Mouse (Mus musculus) neural tube, embryonic 13.5 days (tissue): ENCODE measurements around the gene Por. TPM values are rescaled to one million over a fixed set of nuclear protein-coding genes. Genes with fewer than 3 reads are reported as not detected.

Experiments used
- ATAC-seq: fragments of 200-750 bp; cut with Nextera tagmentation; 2 replicates; pipeline ENCODE4 v1.8.0; 2017; ENCODE audit warnings: low read depth, mild to moderate bottlenecking, moderate TSS enrichment, moderate library complexity
- H3K27ac ChIP-seq: fragments of 300-500 bp; sonication (generic); replicated peaks from 2 replicates; pipeline ENCODE4 v1.5.1; 2015; ENCODE audit warnings: moderate library complexity, mild to moderate bottlenecking, inconsistent platforms
- H3K27me3 ChIP-seq: fragments of 300-500 bp; sonication (generic); 2 replicates; pipeline ENCODE4 v1.6.1; 2015; ENCODE audit warnings: mild to moderate bottlenecking, inconsistent platforms
- H3K36me3 ChIP-seq: fragments of 300-500 bp; sonication (generic); 2 replicates; pipeline ENCODE4 v1.6.1; 2015; ENCODE audit warnings: mild to moderate bottlenecking, inconsistent platforms
- H3K4me1 ChIP-seq: fragments of 300-500 bp; sonication (generic); replicated peaks from 2 replicates; pipeline ENCODE4 v1.6.1; 2015; ENCODE audit warnings: inconsistent platforms
- H3K4me2 ChIP-seq: fragments of 300-500 bp; sonication (generic); 2 replicates; pipeline ENCODE4 v1.6.1; 2015; ENCODE audit warnings: inconsistent platforms, mild to moderate bottlenecking, moderate library complexity
- H3K4me3 ChIP-seq: fragments of 300-500 bp; sonication (generic); 2 replicates; pipeline ENCODE4 v1.5.1; 2015; ENCODE audit warnings: mild to moderate bottlenecking, inconsistent platforms
- H3K9ac ChIP-seq: fragments of 300-500 bp; sonication (generic); 2 replicates; pipeline ENCODE4 v1.6.1; 2015; ENCODE audit warnings: moderate library complexity, mild to moderate bottlenecking, inconsistent platforms
- H3K9me3 ChIP-seq: fragments of 300-500 bp; sonication (generic); 2 replicates; pipeline ENCODE4 v1.6.1; 2016; ENCODE audit warnings: inconsistent platforms
- WGBS: fragments of 180-500 bp; shearing (Covaris S2); methylation state at CpG from one replicate; pipeline ENCODE4 v1.1.7; 2015; 5-methylcytosine and 5-hydroxymethylcytosine counted together
- polyA plus RNA-seq: library from polyadenylated mRNA; unstranded; fragments of >200 nt; fragmentation: Nextera tagmentation; extraction: Ambion mirVana; gene quantifications from 2 replicates; pipeline ENCODE4 v1.2.1, GENCODE M21; 2015

Gene Por
- polyA plus RNA-seq, 1 experiment from 2014 or later: 110 TPM

DNA sequence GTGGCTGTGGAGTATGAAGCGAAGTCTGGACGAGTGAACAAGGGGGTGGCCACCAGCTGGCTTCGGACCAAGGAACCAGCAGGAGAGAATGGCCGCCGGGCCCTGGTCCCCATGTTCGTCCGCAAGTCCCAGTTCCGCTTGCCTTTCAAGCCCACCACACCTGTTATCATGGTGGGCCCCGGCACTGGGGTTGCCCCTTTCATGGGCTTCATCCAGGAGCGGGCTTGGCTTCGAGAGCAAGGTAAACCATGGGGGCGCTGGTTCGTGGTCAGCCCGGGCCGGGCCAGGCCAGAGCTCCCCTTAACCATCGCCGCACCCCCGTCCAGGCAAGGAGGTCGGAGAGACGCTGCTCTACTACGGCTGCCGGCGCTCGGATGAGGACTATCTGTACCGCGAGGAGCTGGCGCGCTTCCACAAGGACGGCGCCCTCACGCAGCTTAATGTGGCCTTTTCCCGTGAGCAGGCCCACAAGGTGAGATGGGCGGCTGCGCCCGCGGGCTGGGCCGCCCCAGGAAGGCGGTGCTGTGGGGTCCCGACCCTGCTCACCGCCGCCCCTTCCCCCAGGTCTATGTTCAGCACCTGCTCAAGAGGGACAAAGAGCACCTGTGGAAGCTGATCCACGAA lies 64.3 kb downstream of the Por start:
- no peaks in the 10 kb centered on the region for H3K27me3 ChIP-seq
- H3K9ac ChIP-seq: no peak overlapping the region
- no peak for ATAC-seq
- H3K36me3 ChIP-seq: peaks cover 92% of the 10 kb centered on the region
- no peak overlapping the region for H3K4me3 ChIP-seq
- no peaks in the 10 kb centered on the region for H3K9me3 ChIP-seq
- H3K27ac ChIP-seq: no peak overlapping the region
- H3K4me2 ChIP-seq: no peak overlapping the region
- WGBS: 95% methylated on average over 42 of the region's 42 CpGs
- H3K4me1 ChIP-seq: no peaks in the 10 kb centered on the region

DNA sequence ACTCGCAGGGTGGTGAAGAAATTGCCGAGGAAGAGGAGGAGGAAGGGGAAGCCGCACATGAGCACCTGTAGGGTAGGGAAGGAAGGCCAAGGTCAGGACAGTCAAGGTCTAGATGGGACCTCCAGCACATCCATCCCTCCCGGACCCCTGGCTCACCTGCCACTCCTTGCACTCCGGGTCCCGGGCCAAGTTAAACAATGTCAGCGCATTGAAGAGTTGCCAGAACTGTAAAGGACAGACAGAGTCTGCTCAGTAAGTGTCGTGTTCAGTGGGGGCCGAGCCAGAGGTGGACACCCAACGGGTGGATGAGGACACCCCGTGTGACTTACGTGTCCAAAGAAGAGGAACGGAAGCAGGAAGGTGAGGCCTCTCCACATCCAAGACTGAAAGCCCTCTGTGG lies 65.9 kb downstream of the Por start:
- H3K9me3 ChIP-seq: no peaks in the 10 kb centered on the region
- no peak overlapping the region for H3K4me3 ChIP-seq
- H3K9ac ChIP-seq: no peak overlapping the region
- no peaks in the 10 kb centered on the region for H3K27me3 ChIP-seq
- no peak overlapping the region for H3K27ac ChIP-seq
- H3K4me2 ChIP-seq: no peak overlapping the region
- no peak for ATAC-seq
- H3K36me3 ChIP-seq: peaks cover 88% of the 10 kb centered on the region
- 92% methylated on average over 13 of the region's 13 CpGs for WGBS
- H3K4me1 ChIP-seq: no peaks in the 10 kb centered on the region

DNA sequence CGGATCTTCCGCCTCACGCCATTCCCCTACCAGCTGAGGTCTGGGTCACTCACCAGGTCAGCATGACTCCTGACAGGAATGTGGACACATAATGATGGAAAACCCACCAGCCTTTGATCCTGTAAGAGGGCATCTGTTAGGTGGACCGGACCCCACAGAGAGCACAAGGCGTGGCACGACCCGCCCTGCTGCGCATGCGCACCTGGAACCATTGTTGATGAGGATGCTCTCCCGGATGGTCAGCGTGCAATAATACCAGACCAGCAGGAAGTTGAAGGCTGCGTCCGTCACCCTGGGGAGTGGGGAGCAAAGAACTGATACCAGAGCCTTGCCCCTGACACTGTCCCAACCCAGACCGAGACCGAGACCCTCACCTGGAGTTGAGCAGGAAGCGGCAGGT lies 66.7 kb downstream of the Por start:
- Histone ChIP-seq H3K9ac (no peak overlapping the region), H3K4me1 (no peaks in the 10 kb centered on the region), H3K36me3 (peaks cover 88% of the 10 kb centered on the region), H3K27ac (no peak overlapping the region), H3K4me3 (no peak overlapping the region), H3K4me2 (no peak overlapping the region), H3K9me3 (no peaks in the 10 kb centered on the region), H3K27me3 (no peaks in the 10 kb centered on the region)
- 93% methylated on average over 16 of the region's 16 CpGs for WGBS
- no peak for ATAC-seq

DNA sequence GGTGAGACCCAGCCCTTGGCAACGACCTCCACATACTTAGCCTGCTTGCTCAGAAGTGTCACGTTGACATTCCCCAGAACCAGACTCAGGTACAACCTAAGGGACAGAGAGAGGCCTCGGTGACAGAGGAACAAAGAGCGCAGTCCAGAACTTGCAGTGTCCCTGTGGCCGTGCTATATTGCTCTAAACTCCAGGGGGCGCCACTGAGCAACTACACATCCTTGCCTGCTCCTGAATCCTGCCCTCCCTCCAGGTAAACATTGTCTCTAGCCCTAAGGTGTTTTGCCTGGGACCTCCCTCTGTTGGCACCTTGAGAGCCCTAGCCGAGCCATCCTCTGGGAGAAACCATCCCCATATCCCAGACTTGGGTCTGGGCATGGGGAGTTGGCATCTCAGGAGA lies 67.3 kb downstream of the Por start:
- H3K4me2 ChIP-seq: no peak overlapping the region
- H3K9ac ChIP-seq: no peak overlapping the region
- H3K27me3 ChIP-seq: no peaks in the 10 kb centered on the region
- no peak overlapping the region for H3K4me3 ChIP-seq
- no peaks in the 10 kb centered on the region for H3K9me3 ChIP-seq
- peaks cover 87% of the 10 kb centered on the region for H3K36me3 ChIP-seq
- H3K4me1 ChIP-seq: no peaks in the 10 kb centered on the region
- no peak for ATAC-seq
- H3K27ac ChIP-seq: no peak overlapping the region
- whole genome bisulfite sequencing: 80% methylated on average over 7 of the region's 7 CpGs

DNA sequence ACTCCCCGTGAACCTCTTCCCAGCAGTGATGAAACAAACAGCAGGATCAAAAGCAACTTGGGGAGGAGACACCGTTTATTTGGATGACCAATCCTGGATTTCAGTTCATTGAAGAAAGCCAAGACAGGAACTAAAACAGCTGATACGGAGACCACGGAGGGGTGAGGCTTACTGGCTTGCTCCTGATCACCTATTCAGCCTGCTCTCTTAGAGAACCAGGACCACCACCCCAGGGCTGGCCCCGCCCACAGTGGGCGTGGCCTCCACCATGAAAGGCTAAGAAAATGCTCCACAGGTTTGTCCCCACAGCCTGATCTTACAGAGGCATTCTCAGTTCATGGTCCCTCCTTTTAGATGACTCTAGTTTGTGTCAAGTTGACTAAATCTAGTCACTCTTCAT lies 68.4 kb downstream of the Por start:
- peaks cover 11% of the 10 kb centered on the region for H3K4me1 ChIP-seq
- no peaks in the 10 kb centered on the region for H3K27me3 ChIP-seq
- H3K4me3 ChIP-seq: no peak overlapping the region
- no peak overlapping the region for H3K4me2 ChIP-seq
- no peak overlapping the region for H3K27ac ChIP-seq
- H3K9ac ChIP-seq: no peak overlapping the region
- H3K36me3 ChIP-seq: peaks cover 75% of the 10 kb centered on the region
- no peaks in the 10 kb centered on the region for H3K9me3 ChIP-seq
- 18% methylated on average over 6 of the region's 6 CpGs for WGBS
- no peak for ATAC-seq

DNA sequence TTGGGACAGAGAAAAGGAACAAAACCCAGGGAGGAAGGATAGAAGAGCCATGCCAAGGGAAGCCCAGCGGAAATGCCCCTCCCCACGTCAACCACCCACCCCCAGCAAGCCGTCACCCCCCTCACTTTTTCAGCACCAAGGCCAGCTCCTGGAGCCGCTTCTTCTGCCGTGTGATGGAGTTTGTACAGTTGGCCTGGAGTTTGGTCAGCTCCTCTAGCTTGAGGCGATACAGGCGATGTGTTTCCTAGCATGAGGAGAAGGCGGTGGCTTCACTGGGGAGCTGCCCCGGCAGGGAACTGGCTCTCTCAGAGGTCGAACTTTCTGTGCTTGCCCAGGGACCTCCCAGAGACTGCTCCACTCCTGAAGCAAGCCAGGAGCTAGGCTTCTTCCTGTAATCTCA lies 72.3 kb downstream of the Por start:
- Histone ChIP-seq H3K27ac (no peak overlapping the region), H3K9me3 (no peaks in the 10 kb centered on the region), H3K4me1 (peaks cover 19% of the 10 kb centered on the region), H3K9ac (0 out of 2 replicates have a peak overlapping the region, but pooled peaks have one; percentile 26), H3K4me3 (no peak overlapping the region), H3K4me2 (no peak overlapping the region), H3K27me3 (no peaks in the 10 kb centered on the region), H3K36me3 (peaks cover 37% of the 10 kb centered on the region)
- 75% methylated on average over 10 of the region's 10 CpGs for WGBS
- no peak for ATAC-seq

DNA sequence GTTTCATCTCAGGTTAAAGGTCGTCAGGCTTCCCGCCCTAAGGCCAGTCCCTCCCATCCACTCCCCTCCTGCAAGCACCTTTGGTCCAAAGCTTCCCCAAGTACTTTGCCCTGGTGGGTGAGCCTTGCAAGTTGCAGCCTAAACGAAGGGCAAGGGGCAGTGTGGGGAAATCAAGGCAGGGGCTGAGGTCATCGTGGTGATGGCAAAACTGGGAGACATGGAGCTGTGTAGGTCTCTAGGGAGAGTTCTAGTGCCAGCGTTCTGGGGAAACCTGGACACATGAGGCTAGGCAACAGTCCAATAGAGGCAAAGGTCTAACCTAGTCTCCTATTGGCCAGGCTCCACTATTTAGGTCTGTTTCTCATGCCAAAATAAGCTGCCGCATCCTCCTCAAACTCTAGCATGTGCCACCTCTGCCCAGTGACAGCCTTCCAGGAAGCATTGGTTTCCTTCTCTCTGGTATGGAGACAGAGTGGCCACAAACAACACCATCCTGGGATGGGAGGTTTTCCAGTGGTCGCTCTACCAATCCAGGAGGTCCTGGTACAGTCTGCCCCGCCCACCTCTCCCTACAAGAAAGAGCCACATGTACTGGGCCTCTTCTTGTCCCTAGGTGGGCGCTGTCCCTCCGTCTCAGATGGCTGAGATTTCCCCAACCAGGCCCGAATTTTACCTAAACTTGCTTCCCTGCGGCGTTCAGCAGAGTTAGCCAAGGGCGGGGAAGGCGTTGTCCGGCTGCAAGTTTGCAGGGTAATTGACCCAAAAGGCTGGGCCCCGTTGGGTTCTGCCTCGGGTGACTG lies 73.3 kb downstream of the Por start:
- peaks cover 27% of the 10 kb centered on the region for H3K36me3 ChIP-seq
- WGBS: 25% methylated on average over 18 of the region's 18 CpGs
- ATAC-seq: peak; percentile 62
- H3K4me2 ChIP-seq: peak overlapping the region; percentile 98
- peaks cover 7% of the 10 kb centered on the region for H3K9me3 ChIP-seq
- peaks cover 19% of the 10 kb centered on the region for H3K4me1 ChIP-seq
- H3K9ac ChIP-seq: peak overlapping the region; percentile 86
- H3K27ac ChIP-seq: no peak overlapping the region
- H3K27me3 ChIP-seq: no peaks in the 10 kb centered on the region
- H3K4me3 ChIP-seq: peak overlapping the region; percentile 76

DNA sequence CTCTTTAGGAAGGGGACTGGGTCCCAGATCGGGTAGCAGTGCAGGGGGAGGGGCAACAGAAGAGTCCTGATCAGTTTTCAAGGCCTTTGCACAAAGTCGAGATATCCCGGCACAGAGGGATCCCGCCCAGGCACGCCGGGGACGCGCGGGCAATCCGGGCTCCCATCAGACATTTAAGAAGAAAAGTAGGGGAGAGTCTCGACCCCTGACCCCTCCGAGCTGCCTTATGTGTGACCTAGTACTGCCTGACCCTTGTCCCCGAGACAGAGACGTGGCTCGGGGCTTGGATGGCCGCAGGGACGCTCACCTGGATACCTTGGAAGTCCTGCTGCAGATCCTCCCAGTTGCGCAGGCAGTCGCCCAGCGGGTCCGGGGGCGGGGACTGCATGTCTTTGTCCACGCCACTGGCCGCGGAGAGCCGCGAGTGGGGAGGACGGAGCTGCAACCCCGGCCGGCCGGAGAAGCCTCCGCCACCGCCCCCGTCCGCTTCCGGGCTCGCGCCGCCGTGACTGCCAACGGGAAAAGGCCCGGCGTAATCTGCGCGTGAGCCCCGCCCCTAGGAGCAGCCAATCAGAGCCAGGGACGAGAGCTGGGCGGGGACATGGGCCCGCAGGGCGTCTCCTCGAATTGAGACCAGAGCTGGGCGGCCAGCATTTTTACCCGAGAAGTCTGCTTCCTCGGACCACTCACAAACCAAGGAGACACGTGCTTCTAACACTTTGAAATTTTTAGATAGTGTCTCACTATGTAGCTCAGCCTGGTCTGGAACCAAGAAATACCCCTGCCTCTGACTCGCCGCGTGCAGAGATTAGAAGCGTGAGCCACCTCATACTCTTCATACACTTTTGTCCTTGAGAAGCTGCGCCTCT lies 74.1 kb downstream of the Por start, which contains the start of gene Tmem120a:
Gene Tmem120a (minus strand): TSS at position 708 of the 869 bp plus-strand sequence.
- peaks cover 24% of the 10 kb centered on the region for H3K36me3 ChIP-seq
- peaks cover 19% of the 10 kb centered on the region for H3K4me1 ChIP-seq
- no peaks in the 10 kb centered on the region for H3K27me3 ChIP-seq
- H3K4me3 ChIP-seq: peak within 1 kb of the TSS; percentile 76
- peak within 1 kb of the TSS; percentile 86 for H3K9ac ChIP-seq
- H3K4me2 ChIP-seq: peak within 1 kb of the TSS; percentile 98
- H3K27ac ChIP-seq: no peak within 1 kb of the TSS
- under 1% methylated on average over 60 of the region's 60 CpGs for WGBS
- peaks cover 14% of the 10 kb centered on the region for H3K9me3 ChIP-seq
- ATAC-seq: peak; percentile 94

DNA sequence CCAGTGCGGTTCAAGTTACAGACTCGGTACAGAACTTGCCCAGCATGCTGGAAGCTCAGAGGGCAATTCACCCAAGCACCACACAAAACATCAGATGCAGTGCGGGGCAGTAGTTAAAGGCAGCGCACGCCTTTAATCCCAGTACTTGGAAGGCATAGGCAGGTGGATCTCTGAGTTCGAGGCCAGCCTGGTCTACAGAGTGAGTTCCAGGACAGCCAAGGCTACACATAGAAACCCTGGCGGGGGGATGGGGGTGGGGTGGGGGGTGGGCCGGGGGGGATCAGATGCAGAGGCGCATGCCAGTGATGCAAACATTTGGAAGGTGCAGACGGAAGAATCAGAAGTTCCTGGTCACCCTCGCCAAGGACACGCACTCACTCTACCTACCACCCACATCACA lies 74.9 kb downstream of the Por start:
- H3K4me2 ChIP-seq: peak overlapping the region; percentile 98
- H3K27ac ChIP-seq: no peak overlapping the region
- peak overlapping the region; percentile 86 for H3K9ac ChIP-seq
- peaks cover 15% of the 10 kb centered on the region for H3K9me3 ChIP-seq
- peak overlapping the region; percentile 76 for H3K4me3 ChIP-seq
- H3K36me3 ChIP-seq: peaks cover 19% of the 10 kb centered on the region
- H3K4me1 ChIP-seq: peaks cover 19% of the 10 kb centered on the region
- 18% methylated on average over 12 of the region's 12 CpGs for WGBS
- H3K27me3 ChIP-seq: no peaks in the 10 kb centered on the region
- ATAC-seq: no peak

DNA sequence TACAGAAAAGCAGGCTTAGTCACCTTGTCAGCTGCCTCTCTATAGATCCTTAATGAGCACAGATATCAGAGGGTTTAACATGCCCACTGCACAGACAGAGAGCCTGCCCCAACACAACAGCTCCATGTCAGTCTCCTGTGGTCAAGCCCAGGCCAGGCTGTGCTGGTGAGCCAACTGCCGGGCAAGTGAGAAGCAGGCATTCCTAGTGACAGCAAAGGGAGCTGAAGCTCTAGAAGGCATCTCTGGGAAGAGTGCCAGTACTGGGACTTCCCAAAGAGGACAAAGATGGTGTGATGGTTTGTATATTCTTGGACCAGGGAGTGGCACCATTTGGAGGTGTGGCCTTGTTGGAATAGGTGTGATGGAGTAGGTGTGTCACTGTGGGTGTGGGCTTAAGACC lies 81.2 kb downstream of the Por start:
- Histone ChIP-seq H3K27me3 (no peaks in the 10 kb centered on the region), H3K9ac (no peak overlapping the region), H3K27ac (no peak overlapping the region), H3K4me3 (no peak overlapping the region), H3K9me3 (peaks cover 15% of the 10 kb centered on the region), H3K36me3 (no peaks in the 10 kb centered on the region), H3K4me1 (no peaks in the 10 kb centered on the region; the same call in 1 of the 2 replicates), H3K4me2 (no peak overlapping the region)
- WGBS: 77% methylated on average over 1 of the region's 1 CpGs
- no peak for ATAC-seq

DNA sequence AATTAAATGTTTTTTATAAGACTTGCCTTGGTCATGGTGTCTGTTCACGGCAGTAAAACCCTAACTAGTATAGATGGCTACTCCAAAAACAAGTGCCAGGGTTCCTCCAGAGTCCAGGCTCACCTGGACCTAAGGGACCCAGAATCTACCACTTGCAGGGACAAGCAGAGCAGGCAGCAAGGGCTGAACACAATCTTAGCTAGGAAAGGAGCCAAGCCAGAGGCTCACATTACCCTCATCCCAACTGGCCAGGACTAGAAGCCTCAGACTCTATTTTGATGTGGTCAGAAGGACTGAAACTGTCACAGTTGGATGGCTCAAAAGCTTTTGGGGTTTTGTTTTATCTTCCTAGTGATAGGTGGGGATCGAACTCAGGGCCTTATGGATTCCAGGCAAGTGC lies 81.8 kb downstream of the Por start:
- no peak overlapping the region for H3K4me3 ChIP-seq
- no peak overlapping the region for H3K4me2 ChIP-seq
- no peaks in the 10 kb centered on the region for H3K27me3 ChIP-seq
- WGBS: 74% methylated on average over 2 of the region's 2 CpGs
- no peaks in the 10 kb centered on the region; the same call in 1 of the 2 replicates for H3K4me1 ChIP-seq
- H3K36me3 ChIP-seq: no peaks in the 10 kb centered on the region
- H3K9ac ChIP-seq: no peak overlapping the region
- no peak for ATAC-seq
- H3K27ac ChIP-seq: no peak overlapping the region
- H3K9me3 ChIP-seq: peaks cover 15% of the 10 kb centered on the region

DNA sequence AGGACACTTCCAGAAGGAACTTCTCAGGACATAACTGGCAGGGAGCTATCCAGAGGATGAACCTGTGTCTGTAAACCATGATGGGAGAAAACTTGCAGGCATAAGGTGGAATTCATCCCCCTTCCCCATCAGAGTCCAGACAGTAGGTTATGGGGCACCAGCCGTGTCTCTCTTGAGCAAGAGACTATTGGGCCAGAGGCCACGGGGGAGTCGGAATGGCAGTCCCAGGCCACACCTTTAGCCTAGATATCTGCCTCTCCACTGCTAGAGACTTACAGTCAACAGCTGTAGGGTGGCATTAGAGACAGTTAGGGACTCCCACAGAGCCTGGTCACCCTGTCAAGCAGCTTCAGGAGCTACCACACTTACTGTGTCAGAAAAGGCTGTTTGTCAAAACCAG lies 92.0 kb downstream of the Por start:
- no peak overlapping the region for H3K4me3 ChIP-seq

More for the DNA sequence above, 92.0 kb downstream of the Por start:
- Histone ChIP-seq H3K9ac (no peak overlapping the region), H3K4me1 (no peaks in the 10 kb centered on the region), H3K36me3 (no peaks in the 10 kb centered on the region), H3K9me3 (no peaks in the 10 kb centered on the region), H3K4me2 (no peak overlapping the region), H3K27me3 (no peaks in the 10 kb centered on the region), H3K27ac (no peak overlapping the region)
- ATAC-seq: no peak
- 74% methylated on average over 3 of the region's 3 CpGs for WGBS
